34 mouse cellular contexts compared by ENCODE assay signal in genomic region chr7:99693976-99694375, GRCm38 (mm10). TPM values are rescaled to one million over a fixed set of nuclear protein-coding genes. Genes with fewer than 3 reads are reported as not detected.
DNase-seq lines count a peak whose midpoint lies in the region; ATAC-seq and TF ChIP-seq lines count a peak whose summit lies in the region.
"Had no signal": no experiment of that assay in that cellular context is flagged by ENCODE, and none has a peak within 500 bp of the region (broad histone marks: within the 10 kb centered on the region; RNA-seq: fewer than 3 reads in every experiment).

No protein-coding gene starts in this region.

- H3K9me3 ChIP-seq in lung, embryonic 14.5 days (ENCODE audit: low read depth, low read length): no peaks in the 10 kb centered on the region
- no peaks in the 10 kb centered on the region for H3K9me3 ChIP-seq in midbrain, embryonic 11.5 days (ENCODE audit: control insufficient read depth, low read length)
- H3K9me3 ChIP-seq in midbrain, embryonic 10.5 days (replicated peaks): no peaks in the 10 kb centered on the region
- H3K9me3 ChIP-seq: forebrain, embryonic 13.5 days; G1E; heart, embryonic 13.5 days; kidney, embryonic 15.5 days; limb, embryonic 10.5 days; limb, embryonic 15.5 days; liver, embryonic 15.5 days; midbrain, embryonic 12.5 days; stomach, embryonic 15.5 days had no signal

- peak overlapping the region; percentile 79 for H3K27ac ChIP-seq in heart, adult 2 months
- 0 out of 2 replicates have a peak overlapping the region, but pooled peaks have one; percentile 28 for H3K27ac ChIP-seq in lung, embryonic 14.5 days (ENCODE audit: low read depth)
- H3K27ac ChIP-seq in midbrain, embryonic 11.5 days (ENCODE audit: low read depth, low read length): no peak overlapping the region
- H3K27ac ChIP-seq in midbrain, embryonic 10.5 days (replicated peaks): no peak overlapping the region
- H3K27ac ChIP-seq: forebrain, embryonic 13.5 days; heart, embryonic 13.5 days; kidney, embryonic 15.5 days; limb, embryonic 10.5 days; limb, embryonic 15.5 days; liver, embryonic 15.5 days; macrophage; midbrain, embryonic 12.5 days; stomach, embryonic 15.5 days had no signal

- no peaks in the 10 kb centered on the region for H3K27me3 ChIP-seq in heart, adult 2 months (ENCODE audit: control insufficient read depth, insufficient read depth, low read length)
- no peaks in the 10 kb centered on the region for H3K27me3 ChIP-seq in lung, embryonic 14.5 days (ENCODE audit: insufficient read depth, low read length)
- H3K27me3 ChIP-seq in midbrain, embryonic 11.5 days (ENCODE audit: control insufficient read depth, insufficient read depth, low read length): no peaks in the 10 kb centered on the region
- no peaks in the 10 kb centered on the region for H3K27me3 ChIP-seq in midbrain, embryonic 10.5 days (ENCODE audit: low read depth, poor library complexity, severe bottlenecking)
- H3K27me3 ChIP-seq: forebrain, embryonic 13.5 days; kidney, embryonic 15.5 days; limb, embryonic 15.5 days; liver, embryonic 15.5 days; midbrain, embryonic 12.5 days; stomach, embryonic 15.5 days had no signal

- ATAC-seq in lung, embryonic 14.5 days (ENCODE audit: insufficient read depth): peak; percentile 71; the same call in 1 of the 2 replicates
- no peak for ATAC-seq in midbrain, embryonic 11.5 days (ENCODE audit: low FRiP score)
- ATAC-seq: forebrain, embryonic 13.5 days; hindbrain, embryonic 16.5 days had no signal

- TF ChIP-seq CTCF in heart, adult 2 months (IDR thresholded peaks at IDR 0.05): no peak
- TF ChIP-seq CTCF in lung, embryonic 14.5 days (IDR thresholded peaks at IDR 0.05; ENCODE audit: low read depth): no peak

- intact Hi-C loops in heart, adult 2 months (cut with DNase I): no loop called here

- H3K79me2 ChIP-seq in heart, adult 2 months (replicated peaks; ENCODE audit: control insufficient read depth, insufficient read depth, low read length): no peaks in the 10 kb centered on the region

- H3K4me2 ChIP-seq in lung, embryonic 14.5 days: no peak overlapping the region
- H3K4me2 ChIP-seq in midbrain, embryonic 11.5 days: no peak overlapping the region
- H3K4me2 ChIP-seq: forebrain, embryonic 13.5 days; heart, embryonic 13.5 days; kidney, embryonic 15.5 days; limb, embryonic 15.5 days; liver, embryonic 15.5 days; midbrain, embryonic 12.5 days; stomach, embryonic 15.5 days had no signal

- no peak overlapping the region for H3K4me3 ChIP-seq in heart, adult 2 months
- no peak overlapping the region for H3K4me3 ChIP-seq in lung, embryonic 14.5 days (ENCODE audit: low read depth, low read length)
- no peak overlapping the region for H3K4me3 ChIP-seq in midbrain, embryonic 11.5 days (ENCODE audit: low read depth, low read length)
- no peak overlapping the region for H3K4me3 ChIP-seq in midbrain, embryonic 10.5 days
- H3K4me3 ChIP-seq: forebrain, embryonic 13.5 days; heart, embryonic 13.5 days; kidney, embryonic 15.5 days; limb, embryonic 10.5 days; limb, embryonic 15.5 days; liver, embryonic 15.5 days; midbrain, embryonic 12.5 days; stomach, embryonic 15.5 days had no signal

- no peak overlapping the region for H3K9ac ChIP-seq in heart, adult 2 months (ENCODE audit: low read depth, low read length)
- H3K9ac ChIP-seq in lung, embryonic 14.5 days: no peak overlapping the region
- no peak overlapping the region for H3K9ac ChIP-seq in midbrain, embryonic 11.5 days (ENCODE audit: low read length)
- H3K9ac ChIP-seq: forebrain, embryonic 13.5 days; heart, embryonic 13.5 days; kidney, embryonic 15.5 days; limb, embryonic 15.5 days; liver, embryonic 15.5 days; midbrain, embryonic 12.5 days; stomach, embryonic 15.5 days had no signal

- WGBS in heart, adult 2 months: 82% methylated on average over 3 of the region's 3 CpGs
- 65% methylated on average over 3 of the region's 3 CpGs for WGBS in lung, embryonic 14.5 days
- WGBS in midbrain, embryonic 11.5 days: 92% methylated on average over 3 of the region's 3 CpGs
- WGBS in midbrain, embryonic 10.5 days: 89% methylated on average over 3 of the region's 3 CpGs

- H3K4me1 ChIP-seq in heart, adult 2 months (ENCODE audit: control insufficient read depth, insufficient read depth, low read length): peaks cover 41% of the 10 kb centered on the region
- H3K4me1 ChIP-seq in lung, embryonic 14.5 days (ENCODE audit: insufficient read depth): 0 out of 2 replicates have a peak, but pooled peaks cover 2% of the 10 kb centered on the region
- no peaks in the 10 kb centered on the region for H3K4me1 ChIP-seq in midbrain, embryonic 11.5 days (ENCODE audit: control insufficient read depth, insufficient read depth, low read length)
- H3K4me1 ChIP-seq in midbrain, embryonic 10.5 days: peaks cover 10% of the 10 kb centered on the region
- H3K4me1 ChIP-seq: forebrain, embryonic 13.5 days; limb, embryonic 15.5 days; liver, embryonic 15.5 days; midbrain, embryonic 12.5 days had no signal

- no peak for TF ChIP-seq EP300 in heart, adult 2 months (IDR thresholded peaks at IDR 0.05; ENCODE audit: insufficient read depth, low read depth, low read length)

- DNase-seq in heart, adult 2 months: no peak
- no peak for DNase-seq in heart, adult 9 months (ENCODE audit: low spot score in 2 of 2)
- DNase-seq in lung, embryonic 14.5 days: peak; percentile 49
- no peak for DNase-seq in lung, postnatal 25 days (ENCODE audit: low spot score)
- DNase-seq in midbrain, embryonic 11.5 days (ENCODE audit: low spot score, missing footprints): peak; percentile 75
- DNase-seq in midbrain, embryonic 10.5 days (ENCODE audit: low spot score): no peak
- no peak for DNase-seq in urinary bladder, postnatal 10 days (ENCODE audit: low spot score)
- DNase-seq: adrenal gland, postnatal 10 days; cerebellum, adult 11 months; cerebellum, adult 9-10 months; cerebellum, postnatal 36 days; gastrocnemius, postnatal 36 days; kidney, adult 18-20 months; kidney, postnatal 25 days; thymus, postnatal 14 days had no signal

- H3K36me3 ChIP-seq in heart, adult 2 months (ENCODE audit: control insufficient read depth, insufficient read depth, low read length): peaks cover 18% of the 10 kb centered on the region
- H3K36me3 ChIP-seq in lung, embryonic 14.5 days (ENCODE audit: insufficient read depth): no peaks in the 10 kb centered on the region
- no peaks in the 10 kb centered on the region for H3K36me3 ChIP-seq in midbrain, embryonic 11.5 days (ENCODE audit: control insufficient read depth, insufficient read depth, low read length)
- no peaks in the 10 kb centered on the region for H3K36me3 ChIP-seq in midbrain, embryonic 10.5 days
- H3K36me3 ChIP-seq: G1E; heart, embryonic 13.5 days; kidney, embryonic 15.5 days; limb, embryonic 10.5 days; limb, embryonic 15.5 days; liver, embryonic 15.5 days; midbrain, embryonic 12.5 days; stomach, embryonic 15.5 days had no signal

- TF ChIP-seq POLR2A in heart, adult 2 months (IDR thresholded peaks at IDR 0.05; ENCODE audit: insufficient read depth, low read depth, low read length): no peak

RNA-seq across cellular contexts. Expression of gene Slco2b1, which starts 17.2 kb away (rescaled TPM):
- total RNA-seq in heart, adult 2 months (2021): 10 to 100 TPM in 1 of 2 experiments, 1 to 10 TPM in 1; 8.5 to 10.1 TPM
- 11.7 and 14.4 TPM in 2 replicates for polyA plus RNA-seq in heart, adult 2 months (2012; rRNA removed)
- polyA plus RNA-seq in lung, embryonic 14.5 days (2014; fragmentation: Nextera tagmentation; extraction: Ambion mirVana): 2.9 and 4.0 TPM in 2 replicates
- polyA plus RNA-seq in midbrain, embryonic 11.5 days (2014; fragmentation: Nextera tagmentation; extraction: Ambion mirVana): 2.3 and 2.5 TPM in 2 replicates
- 2.1 and 3.2 TPM in 2 replicates for polyA plus RNA-seq in midbrain, embryonic 10.5 days (2016; fragmentation: Nextera tagmentation; extraction: Ambion mirVana)

RNA-seq across cellular contexts. Expression of gene Olfr520, which starts 36.1 kb away (rescaled TPM):
- total RNA-seq in heart, adult 2 months (2021): not detected
- not detected in 2 replicates for polyA plus RNA-seq in heart, adult 2 months (2012; rRNA removed)
- not detected in 2 replicates for polyA plus RNA-seq in lung, embryonic 14.5 days (2014; fragmentation: Nextera tagmentation; extraction: Ambion mirVana)
- not detected in 2 replicates for polyA plus RNA-seq in midbrain, embryonic 11.5 days (2014; fragmentation: Nextera tagmentation; extraction: Ambion mirVana)
- polyA plus RNA-seq in midbrain, embryonic 10.5 days (2016; fragmentation: Nextera tagmentation; extraction: Ambion mirVana): not detected in 2 replicates
- total RNA-seq: adrenal gland, postnatal 10 days; gastrocnemius, postnatal 36 days; heart, adult 18-20 months; layer of hippocampus, adult 18-20 months; layer of hippocampus, postnatal 25 days; monocyte, adult 5-6 weeks had no signal
- polyA plus RNA-seq: embryonic facial prominence, embryonic 11.5 days; forebrain, embryonic 13.5 days; G1E; heart, embryonic 13.5 days; hindbrain, embryonic 11.5 days; hindbrain, embryonic 16.5 days; intestine, embryonic 14.5 days; kidney, embryonic 15.5 days; limb, embryonic 10.5 days; limb, embryonic 15.5 days; liver, embryonic 15.5 days; macrophage; midbrain, embryonic 12.5 days; neural tube, embryonic 14.5 days; stomach, embryonic 15.5 days had no signal

Comparison
In these comparisons a context has a peak if more than half of its experiments do, and no peak if none do; other contexts are left out.
1. DNase-seq: peak in lung, embryonic 14.5 days (single experiment) and midbrain, embryonic 11.5 days (single experiment); none in heart, adult 2 months (0 of 2), heart, adult 9 months (0 of 2), lung, postnatal 25 days (single experiment), midbrain, embryonic 10.5 days (single experiment) and urinary bladder, postnatal 10 days (single experiment).
2. H3K27ac ChIP-seq: peak in heart, adult 2 months (single experiment) and lung, embryonic 14.5 days (single experiment); none in midbrain, embryonic 11.5 days (single experiment) and midbrain, embryonic 10.5 days (single experiment).